Mouse (Mus musculus): ENCODE data around the gene Taldo1.
"Not testable (repeated sequence)": the region's sequence is repeated elsewhere in the genome, so short reads cannot be mapped to it uniquely, and the experiment has no call there.

Taldo1 gene

DNA sequence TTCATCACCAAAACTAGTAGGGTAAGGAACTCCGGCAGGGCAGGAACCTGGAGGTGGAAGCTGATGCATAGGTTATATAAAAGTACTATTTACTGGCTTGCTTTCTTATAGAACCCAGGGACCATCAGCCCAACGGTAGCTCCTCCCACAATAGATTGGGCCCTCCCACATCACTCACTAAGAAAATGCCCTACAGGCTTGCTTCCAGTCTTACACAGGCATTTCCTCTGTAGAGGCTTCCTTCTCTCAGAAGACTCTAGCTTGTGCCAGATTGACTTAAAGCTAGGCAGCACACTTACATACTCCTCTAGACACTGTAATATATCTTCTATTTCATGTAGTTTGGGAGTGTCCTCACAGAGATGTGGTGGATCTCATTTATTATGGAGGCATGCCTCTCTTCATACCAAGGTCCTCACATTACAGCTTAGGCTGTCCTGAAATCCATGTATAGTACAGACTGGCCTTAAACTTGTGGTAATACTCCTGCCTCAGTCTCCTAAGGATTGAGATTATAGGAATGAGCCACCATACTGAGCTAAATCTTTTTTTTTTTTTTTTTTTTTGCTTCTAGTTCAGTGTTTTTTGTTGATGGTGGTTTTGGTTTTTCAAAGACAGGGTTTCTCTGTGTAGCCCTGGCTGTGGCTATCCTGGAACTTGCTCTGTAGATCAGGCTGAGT is 4.1 kb upstream of the Taldo1 start:
- in situ Hi-C loops (cut with MseI, MboI): no loop called here

DNA sequence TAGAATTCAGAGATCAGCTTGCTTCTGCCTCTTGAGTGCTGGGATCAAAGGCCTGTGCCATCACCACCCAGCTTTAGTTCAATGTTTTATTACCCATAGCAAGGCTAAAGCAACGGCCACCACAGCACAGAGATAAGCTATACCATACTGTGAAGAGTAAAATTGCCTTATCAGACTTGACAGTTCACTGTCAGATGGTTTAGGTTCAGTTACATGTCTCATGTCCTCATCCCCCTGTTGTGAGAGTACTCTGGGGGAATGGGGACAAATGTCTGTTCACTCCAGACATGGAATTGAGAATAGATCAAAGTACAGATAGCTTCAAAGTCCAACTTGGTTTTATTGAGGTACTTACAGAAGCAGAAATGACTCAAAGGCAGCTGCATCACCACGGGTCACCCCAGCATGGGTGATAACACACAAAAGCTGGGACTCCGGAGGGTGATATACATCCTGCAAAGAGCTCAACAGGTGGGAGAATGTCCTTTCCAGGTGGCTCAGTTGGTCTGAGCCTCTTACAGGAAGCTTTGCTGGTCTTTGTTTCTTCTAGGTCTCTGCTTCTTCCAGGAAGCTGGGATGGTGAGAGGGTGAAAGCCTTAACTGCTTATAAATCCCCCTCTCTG is 3.4 kb upstream of the Taldo1 start:
- in situ Hi-C loops (cut with MseI, MboI): no loop called here

DNA sequence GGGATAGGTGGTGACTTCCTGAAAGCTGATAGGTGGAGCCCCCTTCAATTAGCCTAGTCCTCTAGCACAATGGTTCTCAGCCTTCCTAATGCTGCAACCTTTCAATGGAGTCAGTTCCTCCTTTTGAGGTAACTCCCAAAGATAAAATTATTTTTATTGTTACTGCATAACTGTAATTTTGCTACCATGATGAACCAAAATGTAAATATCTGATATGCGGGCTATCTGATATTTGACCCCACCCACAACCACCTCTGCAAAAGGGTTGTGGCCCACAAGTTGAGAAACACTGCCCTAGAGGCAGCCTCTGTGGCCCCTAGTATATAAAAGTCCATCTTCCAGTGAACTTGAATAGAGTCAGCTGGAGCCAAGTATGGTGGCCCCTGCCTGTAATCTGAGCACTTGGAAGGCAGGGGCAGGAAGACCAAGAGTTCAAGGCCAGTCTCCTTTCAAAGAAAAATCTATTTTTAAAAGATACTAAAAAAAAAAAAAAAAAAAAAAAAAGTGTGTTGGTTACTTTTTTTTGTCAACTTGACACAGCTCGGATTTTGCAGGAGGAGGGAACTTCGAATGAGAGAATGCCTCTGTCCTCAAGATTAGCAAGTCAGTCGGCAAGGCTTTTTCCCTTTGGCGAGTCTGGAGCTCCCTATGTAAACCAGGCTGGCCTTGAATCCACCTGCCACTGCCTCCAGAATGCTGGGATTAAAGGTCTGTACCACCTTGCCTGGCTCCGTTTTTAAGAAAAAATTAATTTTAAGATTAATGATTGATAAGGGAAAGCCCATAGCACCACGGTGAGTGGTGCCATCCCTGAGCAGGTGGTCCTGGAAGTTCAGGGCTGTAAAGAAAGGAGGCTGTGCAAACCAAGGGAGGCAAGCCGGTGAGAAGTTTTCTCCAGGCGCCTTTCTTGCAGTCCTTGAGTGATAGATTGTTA is 1.4 kb upstream of the Taldo1 start:
- in situ Hi-C loops (cut with MseI, MboI): no loop called here

DNA sequence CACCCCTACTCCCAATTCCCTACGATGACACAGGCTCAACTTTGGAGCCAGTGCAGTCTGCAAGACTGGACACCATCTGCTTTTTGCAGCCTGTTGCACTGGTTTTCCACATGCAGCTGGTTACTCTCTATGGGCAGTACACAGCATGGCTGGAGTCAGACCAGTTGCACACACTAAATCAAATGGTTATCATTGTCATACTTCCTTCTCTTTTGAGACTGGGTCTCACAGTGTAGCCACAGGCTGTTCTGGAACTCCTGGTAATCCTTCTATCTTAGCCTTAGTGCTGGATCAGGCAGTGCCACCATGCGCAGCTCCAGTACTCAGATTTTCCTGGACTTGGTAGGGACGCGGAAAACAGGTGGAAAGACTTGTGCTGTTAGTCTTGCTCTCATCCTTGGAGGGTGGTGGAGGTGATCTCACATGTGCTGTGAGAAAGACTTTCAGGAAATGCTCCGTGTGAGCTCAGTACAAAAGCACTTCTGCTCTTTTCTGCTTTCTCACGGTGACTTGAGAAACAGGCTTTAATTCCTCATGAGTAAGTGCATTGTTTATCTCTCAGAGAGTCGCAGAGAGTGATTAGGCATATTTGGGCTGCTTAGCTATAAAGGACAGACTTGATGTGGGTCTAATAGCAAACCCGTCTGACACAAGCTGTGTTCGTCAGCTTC is 688 bp downstream of the Taldo1 start:
- in situ Hi-C loops (cut with MseI, MboI): no loop called here

DNA sequence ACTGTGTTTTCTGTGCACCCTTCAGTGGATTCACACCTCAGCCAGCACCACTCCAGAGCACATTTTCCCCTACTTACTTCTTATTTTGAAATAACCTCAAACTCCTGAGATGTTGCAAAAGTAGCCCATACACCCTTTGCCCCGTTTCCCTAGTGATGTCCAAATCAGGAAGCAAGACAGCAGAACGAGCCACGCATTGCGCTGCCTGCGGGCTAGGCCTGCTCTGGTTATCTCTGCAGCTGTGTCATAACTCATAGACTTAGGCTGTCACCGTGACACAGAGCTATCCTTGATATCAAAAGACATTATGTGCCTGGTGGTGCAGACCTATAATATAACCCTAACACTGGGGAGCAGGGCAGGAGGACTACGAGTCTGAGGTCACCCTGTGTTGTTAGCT is 2.2 kb downstream of the Taldo1 start:
- in situ Hi-C loops (cut with MseI, MboI): no loop called here

DNA sequence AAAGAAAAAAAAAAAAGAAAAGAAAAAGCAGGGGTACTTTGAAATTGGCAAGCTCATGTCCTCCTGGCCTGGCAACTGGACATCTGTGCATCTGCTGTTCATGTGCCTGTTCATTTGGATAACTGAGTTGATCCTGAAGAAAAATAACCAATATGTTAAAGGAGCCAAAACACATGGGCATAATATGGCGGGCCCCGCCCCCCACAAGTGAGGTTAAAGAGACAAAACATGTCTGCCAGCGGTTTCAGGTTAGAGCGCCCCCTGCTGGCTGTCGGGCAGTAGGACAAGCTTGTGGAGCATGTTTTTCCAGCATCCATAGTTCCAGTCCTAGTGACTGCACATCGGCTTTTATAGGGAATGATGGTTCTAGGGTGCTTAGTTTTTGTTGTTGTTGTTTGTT is 2.8 kb downstream of the Taldo1 start:
- in situ Hi-C loops (cut with MseI, MboI): no loop called here

DNA sequence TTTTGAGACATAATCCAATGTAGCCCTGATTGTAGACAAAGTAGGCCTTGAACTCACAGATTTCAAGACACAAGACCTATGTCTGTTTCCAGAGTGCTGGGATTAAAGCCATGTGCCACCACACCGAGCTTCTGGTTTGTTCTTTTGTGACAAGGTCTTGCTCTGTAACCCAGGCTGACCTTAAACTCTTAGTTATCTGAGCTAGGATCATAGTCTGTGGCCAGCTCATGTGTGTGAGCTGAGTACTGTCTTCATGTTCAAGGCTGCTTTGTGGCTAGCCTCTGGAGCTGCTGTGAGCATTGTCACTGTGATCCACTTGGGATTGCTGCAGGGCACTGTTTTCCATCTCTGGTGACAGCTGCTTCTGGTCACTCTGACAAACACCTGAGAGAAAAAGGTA is 3.3 kb downstream of the Taldo1 start:
- in situ Hi-C loops (cut with MseI, MboI): no loop called here

DNA sequence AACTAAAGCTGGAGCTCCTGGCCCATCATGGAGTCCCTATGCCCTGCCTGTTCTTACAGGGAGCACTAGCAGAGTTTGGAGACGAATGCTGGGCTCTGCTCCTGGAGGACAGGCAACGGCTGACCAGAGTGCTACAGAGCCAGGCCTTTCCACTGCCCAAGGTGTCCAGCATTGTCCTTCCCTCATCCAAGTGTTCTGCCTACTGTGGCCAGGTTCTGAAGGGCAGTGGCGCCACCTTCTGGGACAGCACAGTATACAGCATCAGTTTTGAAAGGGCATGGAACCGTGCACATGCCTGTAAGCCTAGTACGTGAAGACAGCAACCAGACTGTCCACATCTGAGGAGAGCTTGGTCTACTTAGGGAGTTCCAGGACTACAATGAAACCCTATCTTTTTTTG is 11.3 kb downstream of the Taldo1 start:
- in situ Hi-C loops (cut with MseI, MboI): no loop called here

DNA sequence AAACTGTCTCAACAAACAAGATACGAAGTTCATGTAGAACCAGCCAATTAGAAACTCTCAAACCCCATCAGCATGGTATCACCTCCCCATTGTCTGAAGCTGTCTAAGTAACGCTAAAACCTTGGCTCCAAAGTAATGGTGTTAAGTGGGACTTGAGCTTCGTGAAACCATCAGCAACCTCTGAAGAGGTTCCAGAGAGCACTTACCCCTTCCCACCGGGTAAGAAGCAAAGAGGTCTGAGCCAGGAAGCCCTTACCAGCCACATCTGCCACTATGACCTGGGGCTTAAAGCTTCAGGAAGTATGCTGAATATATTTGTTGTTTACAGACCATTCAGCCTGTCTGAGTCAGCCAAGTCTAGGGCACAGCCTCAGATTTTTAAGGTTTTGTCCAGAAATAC is 13.5 kb downstream of the Taldo1 start:
- in situ Hi-C loops (cut with MseI, MboI): no loop called here

DNA sequence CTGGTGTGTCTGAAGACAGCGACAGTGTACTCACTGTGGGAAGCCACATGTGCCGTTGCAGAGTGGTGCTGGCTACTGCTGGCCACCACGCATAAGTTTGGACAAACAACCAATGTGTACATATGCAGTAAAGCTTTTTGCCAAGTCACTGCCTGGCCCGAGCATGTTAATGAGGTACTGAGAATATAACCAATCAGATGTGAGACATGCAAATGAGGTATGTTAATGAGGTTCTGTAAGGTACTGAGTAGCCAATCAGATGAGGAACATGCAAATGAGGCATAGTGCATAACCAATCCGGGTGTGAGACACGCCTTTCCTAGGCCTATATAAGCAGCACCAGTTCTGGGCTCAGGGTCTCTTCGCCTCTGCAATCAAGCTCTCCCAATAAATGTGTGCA is 15.7 kb downstream of the Taldo1 start:
- in situ Hi-C loops (cut with MseI, MboI): not testable (repeated sequence)

DNA sequence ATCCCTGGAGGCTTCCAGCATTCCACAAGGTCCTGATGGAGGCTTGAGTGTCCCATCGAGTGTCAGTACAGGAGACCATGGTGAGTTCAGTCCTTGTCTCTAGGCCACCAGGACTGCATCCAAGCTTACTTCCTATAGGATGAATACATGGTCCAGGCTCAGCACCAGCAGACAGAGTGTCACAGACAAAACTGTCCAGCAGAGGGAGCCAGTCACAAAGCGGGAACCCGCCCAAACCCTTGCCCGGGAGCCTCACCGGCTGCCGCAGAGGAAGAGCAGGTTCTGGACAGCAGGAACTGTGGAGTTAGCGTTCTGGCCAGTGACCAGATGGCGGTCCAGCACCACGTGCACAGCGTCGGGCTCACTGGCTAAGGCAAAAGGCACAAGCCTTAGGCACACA is 16.8 kb downstream of the Taldo1 start:
- in situ Hi-C loops (cut with MseI, MboI): no loop called here

DNA sequence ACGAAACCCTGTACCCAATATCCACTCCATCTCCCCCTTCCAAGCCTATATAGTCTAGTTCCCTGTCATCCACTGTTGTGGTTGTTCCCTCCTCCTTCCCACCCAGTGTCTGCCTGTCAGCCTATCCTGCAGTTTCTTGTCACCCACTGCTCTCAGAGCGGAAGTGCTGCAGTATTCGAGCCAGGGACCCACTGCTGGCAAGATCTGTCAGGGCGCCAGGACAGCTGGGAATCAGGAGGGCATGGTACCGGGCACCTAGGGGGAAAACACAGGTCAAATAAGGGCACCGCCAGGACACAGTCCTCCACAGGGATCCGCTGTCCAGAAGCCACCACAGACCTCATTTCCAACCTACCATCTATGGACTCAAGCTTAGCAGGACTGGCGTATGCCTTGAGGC is 18.6 kb downstream of the Taldo1 start:
- in situ Hi-C loops (cut with MseI, MboI): no loop called here

DNA sequence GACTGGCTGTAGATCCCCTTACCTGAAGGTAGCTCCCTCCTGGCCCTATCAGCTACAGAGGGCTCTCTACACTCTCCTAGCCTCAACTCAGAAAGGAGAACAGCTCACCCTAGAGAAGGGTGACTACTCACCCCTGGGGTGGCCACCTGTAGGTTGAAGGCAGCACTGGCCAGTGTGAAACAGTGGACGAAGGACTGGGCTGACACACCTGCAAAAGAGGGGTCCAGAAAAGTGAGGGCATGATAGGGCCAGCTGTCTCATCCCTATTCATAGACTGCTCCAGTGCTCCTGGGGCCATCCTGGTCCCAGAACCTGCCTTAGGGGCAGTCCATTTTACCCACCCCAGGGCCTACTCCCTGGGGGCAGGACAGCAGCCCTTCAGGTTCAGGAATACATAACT is 19.7 kb downstream of the Taldo1 start:
- in situ Hi-C loops (cut with MseI, MboI): no loop called here

DNA sequence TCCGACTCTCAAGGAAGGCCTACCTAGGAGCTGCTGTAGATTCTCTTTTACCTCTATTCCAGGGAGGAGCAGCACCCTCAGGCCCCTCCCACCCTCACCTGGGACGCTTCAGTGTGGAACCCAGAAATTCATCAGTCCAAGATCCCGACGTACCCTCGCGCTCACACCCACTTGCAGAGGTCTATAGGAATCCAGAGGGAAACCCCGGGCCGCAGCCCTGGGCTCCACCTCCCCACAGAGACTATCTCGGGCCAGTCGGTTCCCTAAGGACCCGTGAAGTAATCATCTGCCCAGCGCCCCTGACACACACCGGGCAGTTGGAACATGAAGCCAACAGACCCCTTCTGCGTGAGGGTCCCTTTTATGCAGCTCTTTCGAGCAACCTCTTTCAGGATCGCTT is 21.3 kb downstream of the Taldo1 start:
- in situ Hi-C loops (cut with MseI, MboI): no loop called here

DNA sequence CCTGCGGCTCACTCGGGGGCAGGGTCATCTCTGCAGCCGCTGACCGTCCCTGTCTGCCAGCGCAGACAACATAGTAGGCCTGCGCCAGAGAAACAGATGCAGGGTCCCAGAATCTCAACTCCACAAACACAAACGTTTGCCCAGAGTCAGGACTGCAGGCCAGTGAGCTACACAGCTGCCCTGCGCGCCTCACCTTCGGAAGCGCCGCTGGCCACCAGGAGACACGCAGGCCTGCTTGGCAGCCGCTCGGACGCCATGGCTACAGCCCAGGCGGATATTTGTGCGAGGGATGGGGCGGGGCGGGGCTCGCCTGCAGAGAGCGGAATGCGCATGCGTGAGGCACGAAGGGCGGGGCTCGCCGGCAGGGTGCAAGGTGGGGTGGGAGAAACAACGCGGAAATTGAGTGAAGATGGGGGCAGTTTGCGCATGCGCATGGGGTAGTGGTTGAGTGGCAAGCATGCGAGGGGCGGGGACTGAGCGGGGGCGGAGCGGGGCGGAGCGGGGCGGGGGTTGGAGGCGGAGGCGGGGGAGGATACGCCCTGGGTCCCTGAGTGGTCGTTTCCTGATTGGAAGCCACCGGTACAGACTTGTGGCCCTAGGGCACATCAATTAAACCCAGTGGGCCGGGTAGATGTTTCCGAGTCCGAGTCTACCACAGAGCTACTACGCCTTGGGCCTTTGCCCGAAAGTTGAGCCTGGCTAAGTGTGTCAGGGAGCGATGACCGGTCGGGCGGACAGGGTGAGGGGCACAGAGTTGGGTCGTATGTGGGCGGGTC is 22.0 kb downstream of the Taldo1 start, which contains the start of gene Gatd1:
Gene Gatd1, minus strand, starts transcription at position 328 of the 776 bp plus-strand sequence.
- in situ Hi-C loops (cut with MseI, MboI): no loop called here

DNA sequence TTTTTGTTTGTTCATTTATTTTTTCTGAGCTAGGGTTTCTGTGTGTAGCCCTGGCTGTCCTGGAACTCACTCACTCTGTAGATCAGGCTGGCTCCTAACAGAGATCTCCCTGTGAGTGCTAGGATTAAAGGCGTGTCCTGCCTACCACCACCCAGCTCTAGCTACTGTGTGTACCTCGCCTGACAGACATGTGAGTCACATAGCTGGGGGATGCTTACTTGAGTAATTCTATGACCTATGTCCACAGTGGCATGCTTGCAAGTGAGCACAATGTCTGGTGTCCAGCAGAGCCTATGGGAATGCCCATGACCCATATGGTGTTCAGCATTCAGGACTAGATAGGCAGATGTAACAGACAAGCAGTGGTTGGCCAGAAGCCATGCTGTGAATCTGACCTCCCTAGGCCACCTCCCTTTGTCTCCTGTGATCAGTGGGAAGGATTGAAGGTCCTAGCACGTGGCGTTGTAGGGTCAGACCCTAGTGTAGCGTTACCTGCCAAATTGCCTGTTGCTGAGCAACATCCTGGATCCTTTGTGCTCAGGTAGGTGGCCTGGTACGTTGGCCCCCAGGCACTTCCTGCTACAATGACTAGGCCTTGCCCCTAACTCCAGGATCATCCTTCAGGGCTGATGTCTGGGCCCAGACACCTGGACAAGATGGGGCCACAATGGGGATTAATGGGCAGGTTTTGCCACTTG is 24.3 kb downstream of the Taldo1 start:
- in situ Hi-C loops (cut with MseI, MboI): no loop called here

DNA sequence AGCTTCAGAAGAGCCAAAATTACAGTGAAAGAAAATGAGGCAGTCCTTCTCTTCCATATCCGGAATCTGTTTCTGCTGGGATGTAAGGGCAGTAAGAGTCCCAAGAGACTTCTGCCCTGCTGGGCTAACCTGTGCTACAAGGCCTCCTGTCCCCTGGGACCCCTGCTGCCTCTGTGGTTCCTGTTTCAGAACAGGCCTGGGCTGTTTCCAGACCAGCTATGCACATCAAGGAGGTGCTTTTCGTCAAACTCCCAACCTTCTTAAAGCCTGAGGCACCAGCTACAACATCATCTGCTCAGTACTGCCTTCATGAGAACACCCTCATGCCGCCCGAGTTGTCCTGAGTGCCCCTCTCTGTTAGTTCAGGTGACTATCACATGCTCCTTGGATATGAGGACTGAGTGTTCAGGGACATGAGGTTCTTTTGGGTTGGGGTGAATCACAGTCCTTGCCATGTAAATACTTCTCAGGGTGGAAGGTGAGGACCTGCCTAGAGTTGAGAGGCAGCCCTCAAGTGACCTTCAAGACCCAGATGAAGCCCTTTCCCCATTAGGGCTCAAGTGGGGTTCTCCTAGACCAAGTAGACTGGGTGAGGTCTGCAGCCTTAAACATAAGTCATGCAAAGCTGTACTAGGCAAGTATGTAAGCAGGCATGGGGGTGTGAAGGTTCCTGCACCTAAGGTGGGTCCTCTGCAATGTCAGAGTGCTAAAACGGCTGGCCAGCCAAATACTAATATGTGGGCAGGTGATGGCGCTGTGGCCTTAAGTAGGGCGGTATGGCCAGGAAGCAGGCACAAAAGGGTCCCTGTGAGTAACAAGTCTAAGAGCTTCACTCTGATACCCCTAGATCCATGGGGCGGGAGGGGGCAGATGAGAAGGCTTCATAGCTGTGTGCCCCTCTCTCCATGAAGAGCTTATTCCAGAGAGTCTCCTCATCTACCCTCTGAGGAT is 26.0 kb downstream of the Taldo1 start:
- in situ Hi-C loops (cut with MseI, MboI): no loop called here

DNA sequence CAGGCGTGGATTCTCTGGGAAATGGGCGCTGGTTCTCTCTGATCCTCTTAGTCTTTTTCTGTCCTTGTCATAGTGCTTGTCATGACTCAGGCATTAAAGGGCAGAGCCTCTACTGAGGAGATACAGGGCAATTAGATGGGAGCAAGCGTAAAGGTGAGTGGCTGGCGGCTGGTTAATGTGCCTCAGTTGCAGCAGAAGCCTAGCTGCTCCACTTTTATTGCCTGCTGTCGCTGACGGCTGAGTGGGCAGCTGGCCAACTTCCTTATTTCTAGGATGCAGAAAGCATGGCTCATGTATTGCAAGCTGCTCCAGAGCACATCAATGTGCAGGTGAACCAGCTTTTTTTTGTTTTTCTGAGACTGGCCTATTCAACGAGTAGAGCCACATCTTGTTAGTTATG is 27.0 kb downstream of the Taldo1 start:
- in situ Hi-C loops (cut with MseI, MboI): no loop called here

DNA sequence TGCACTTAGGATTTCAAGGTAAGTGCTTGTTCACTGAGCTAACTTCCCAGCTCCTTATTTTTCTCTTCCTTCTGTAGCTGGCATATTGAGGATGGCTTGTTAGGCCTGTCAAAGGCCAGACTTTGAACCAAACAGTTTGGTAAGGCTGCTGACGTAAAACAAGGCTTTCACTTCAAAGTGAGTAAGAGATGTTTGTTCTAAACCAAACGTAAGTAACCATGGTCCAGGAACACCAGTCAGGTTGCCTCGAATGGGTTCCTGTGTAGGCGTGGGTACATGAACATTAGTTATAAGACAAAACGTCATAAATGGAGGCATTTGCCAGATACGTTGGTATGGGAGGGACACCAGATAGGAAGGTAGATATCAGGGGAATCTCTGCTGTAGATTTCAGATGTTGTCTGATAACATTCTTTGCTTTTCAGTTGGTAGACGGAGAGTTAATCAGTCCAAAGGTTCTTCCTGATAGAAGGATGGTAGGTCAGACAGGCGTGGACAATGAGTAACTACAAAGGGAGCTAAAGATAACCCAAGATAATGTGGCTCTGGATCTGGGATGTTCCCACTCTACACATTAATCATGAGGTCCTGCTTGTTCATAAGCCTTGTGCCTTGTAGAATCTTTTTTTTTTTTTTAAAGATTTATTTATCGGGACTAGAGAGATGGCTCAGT is 28.2 kb downstream of the Taldo1 start:
- in situ Hi-C loops (cut with MseI, MboI): no loop called here
